Mouse (Mus musculus): Measurements from ENCODE around the gene Cacnb1.

GRCm38 (mm10) chr11:98027785-98028184, 5.0 kb upstream of the Cacnb1 start:
- no peak for TF ChIP-seq MYOD1 (IDR thresholded peaks at IDR 0.05; ENCODE audit: control insufficient read depth in 1 of 3, insufficient read length in 2 of 3, low read depth in 2 of 3)
- no peak for TF ChIP-seq POLR2A (IDR thresholded peaks at IDR 0.05; ENCODE audit: insufficient read length, low read depth)
- no peak for TF ChIP-seq E2F4 (IDR thresholded peaks at IDR 0.05; ENCODE audit: insufficient read depth)
- TF ChIP-seq SRF (IDR thresholded peaks at IDR 0.05; ENCODE audit: control insufficient read depth, insufficient read length, low read depth): no peak
- no peak for TF ChIP-seq USF1 (IDR thresholded peaks at IDR 0.05; ENCODE audit: low read depth)
- no peak for TF ChIP-seq TCF3 (IDR thresholded peaks at IDR 0.05; ENCODE audit: insufficient read length, low read depth)
- TF ChIP-seq TCF12 (IDR thresholded peaks at IDR 0.05; ENCODE audit: insufficient read depth, poor library complexity, severe bottlenecking): no peak
- TF ChIP-seq MAX (IDR thresholded peaks at IDR 0.05; ENCODE audit: low read depth): no peak
- no peak for TF ChIP-seq REST (IDR thresholded peaks at IDR 0.05; ENCODE audit: insufficient read depth, insufficient read length)
- TF ChIP-seq CEBPB (IDR thresholded peaks at IDR 0.05; ENCODE audit: insufficient read depth, poor library complexity, severe bottlenecking): no peak
- no peak for TF ChIP-seq POLR2AphosphoS2 (IDR thresholded peaks at IDR 0.05; ENCODE audit: insufficient read length, low read depth)
- no peak for TF ChIP-seq MYOG (IDR thresholded peaks at IDR 0.05; ENCODE audit: control insufficient read depth in 1 of 3, insufficient read depth in 1 of 3, insufficient read length in 2 of 3, low read depth in 2 of 3)
